Mouse (Mus musculus) heart, embryonic 16.5 days (tissue): ENCODE results near the gene Best2. TPM values are rescaled to one million over a fixed set of nuclear protein-coding genes. Genes with fewer than 3 reads are reported as not detected.

Source experiments
- ATAC-seq: fragments of 200-750 bp; cut with Nextera tagmentation; replicated peaks from 2 replicates; pipeline ENCODE4 v1.8.0; 2017; ENCODE audit warnings: moderate number of reproducible peaks; ENCODE audit not compliant: insufficient read depth, low FRiP score; ENCODE audit errors: extremely low read depth
- H3K27ac ChIP-seq: fragments of 300-500 bp; sonication (generic); 2 replicates; pipeline ENCODE4 v1.5.1; 2014; ENCODE audit warnings: mild to moderate bottlenecking, low read length, control low read depth, moderate library complexity
- H3K27me3 ChIP-seq: fragments of 300-500 bp; sonication (generic); 2 replicates; pipeline ENCODE4 v1.6.1; 2014; ENCODE audit warnings: low read length, mixed read lengths; ENCODE audit not compliant: control insufficient read depth, insufficient read depth
- H3K36me3 ChIP-seq: fragments of 300-500 bp; sonication (generic); 2 replicates; pipeline ENCODE4 v1.6.1; 2014; ENCODE audit not compliant: control insufficient read depth, insufficient read depth
- H3K4me1 ChIP-seq: fragments of 300-500 bp; sonication (generic); 2 replicates; pipeline ENCODE4 v1.6.1; 2014; ENCODE audit warnings: low read length, mixed read lengths; ENCODE audit not compliant: control insufficient read depth, insufficient read depth
- H3K4me2 ChIP-seq: fragments of 300-500 bp; sonication (generic); 2 replicates; pipeline ENCODE4 v1.6.1; 2014; ENCODE audit warnings: low read depth, mild to moderate bottlenecking, control low read depth, low read length
- H3K4me3 ChIP-seq: fragments of 300-500 bp; sonication (generic); 2 replicates; pipeline ENCODE4 v1.5.1; 2014; ENCODE audit warnings: mild to moderate bottlenecking, control low read depth, low read length
- H3K9ac ChIP-seq: fragments of 300-500 bp; sonication (generic); 2 replicates; pipeline ENCODE4 v1.6.1; 2014; ENCODE audit warnings: low read length, control low read depth
- H3K9me3 ChIP-seq: fragments of 300-500 bp; sonication (generic); replicated peaks from 2 replicates; pipeline ENCODE4 v1.6.1; 2016; ENCODE audit warnings: low read length; ENCODE audit not compliant: control insufficient read depth
- WGBS: fragments of 180-500 bp; shearing (Covaris S2); extraction: QIAGEN DNeasy Blood & Tissue Kit; methylation state at CpG from one replicate; pipeline ENCODE4 v1.1.7; 2014; 5-methylcytosine and 5-hydroxymethylcytosine counted together
- polyA plus RNA-seq: library from polyadenylated mRNA; unstranded; fragments of >200 nt; fragmentation: Nextera tagmentation; extraction: Ambion mirVana; gene quantifications from 2 replicates; pipeline ENCODE4 v1.2.1, GENCODE M21; 2015

Gene Best2
- polyA plus RNA-seq, 1 experiment from 2014 or later: not detected

DNA sequence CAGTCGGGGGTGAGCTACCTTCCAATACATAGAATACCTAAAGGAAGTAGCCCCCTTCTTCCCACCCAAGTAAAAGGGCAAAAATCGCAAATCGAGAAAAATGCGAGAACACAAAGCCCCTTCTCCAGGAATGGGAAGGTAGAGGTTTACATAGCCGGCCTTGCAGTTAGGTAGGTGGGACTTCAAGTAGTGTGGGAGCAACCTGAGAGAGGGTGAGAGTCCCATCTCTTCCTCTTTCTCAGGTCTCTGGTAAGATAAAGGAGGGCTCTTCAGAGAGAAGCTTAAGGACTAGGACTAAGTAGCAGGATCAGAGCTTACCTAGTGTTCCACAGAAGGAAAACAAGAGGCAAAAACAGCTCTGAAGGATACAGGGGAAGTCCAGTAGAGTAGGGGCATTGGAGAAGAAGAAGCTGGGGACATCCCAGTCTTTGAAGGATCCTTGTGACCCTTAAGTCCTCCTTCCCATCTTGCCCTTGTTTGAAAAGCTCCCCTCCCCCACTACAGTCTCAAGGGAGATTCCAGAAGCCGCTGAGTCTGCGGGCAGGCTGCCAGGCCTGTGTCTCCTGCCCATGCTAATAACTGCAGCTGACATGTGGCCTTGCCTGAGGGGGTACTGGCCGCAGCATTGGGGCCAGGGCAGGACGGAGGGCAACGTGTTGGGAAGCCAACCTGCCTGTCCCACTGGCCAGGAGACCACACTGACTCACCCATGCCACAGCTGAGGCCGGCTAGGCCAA, 33.5 kb downstream of the Best2 start:
- H3K9me3 ChIP-seq: no peaks in the 10 kb centered on the region
- peak overlapping the region; percentile 73 for H3K9ac ChIP-seq
- WGBS: 26% methylated on average over 11 of the region's 11 CpGs
- peak overlapping the region; percentile 80 for H3K27ac ChIP-seq
- no peaks in the 10 kb centered on the region for H3K36me3 ChIP-seq
- ATAC-seq: no peak
- H3K4me1 ChIP-seq: peaks cover 60% of the 10 kb centered on the region
- peak overlapping the region; percentile 97 for H3K4me2 ChIP-seq
- H3K27me3 ChIP-seq: no peaks in the 10 kb centered on the region
- peak overlapping the region; percentile 73; the same call in 1 of the 2 replicates for H3K4me3 ChIP-seq

DNA sequence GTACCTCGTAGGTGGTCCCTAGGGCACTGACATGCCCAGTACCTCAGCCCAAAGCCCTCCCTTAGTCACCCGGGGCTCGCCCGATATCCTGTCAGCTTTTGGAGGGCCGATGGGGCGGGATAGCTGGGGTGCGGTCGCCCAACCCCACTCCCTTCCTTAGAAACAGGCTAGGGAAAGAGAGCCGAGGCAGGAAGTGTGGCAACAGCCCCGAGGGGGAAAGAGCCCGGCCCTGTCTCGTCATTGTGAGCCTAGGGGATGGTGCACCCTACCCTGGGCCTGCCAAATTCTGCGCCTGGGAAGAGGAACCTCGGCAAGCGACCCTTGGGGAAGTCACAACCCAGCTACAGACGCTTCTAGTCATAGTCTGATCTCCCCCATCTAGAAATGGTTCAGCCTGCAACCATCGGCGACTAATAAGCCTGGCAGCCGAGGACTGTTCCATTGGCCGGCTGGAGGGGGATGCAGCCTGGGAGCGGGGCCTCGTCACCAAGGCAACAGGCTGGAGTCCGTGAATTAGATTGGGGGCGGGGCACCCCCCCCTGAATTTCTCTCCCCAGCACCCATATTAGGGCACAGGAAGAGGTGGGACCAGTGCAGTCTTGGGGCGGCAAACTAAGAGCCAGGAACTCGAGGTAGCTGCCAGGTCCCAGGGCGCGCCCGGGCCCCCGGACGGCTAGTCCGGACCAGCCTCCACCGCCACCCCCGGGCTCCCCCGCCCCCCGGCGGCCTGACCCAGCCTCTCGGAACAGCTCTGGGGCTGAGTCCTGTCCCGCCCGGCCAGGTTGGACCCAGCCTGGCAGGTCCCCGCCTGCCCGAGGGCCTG, 34.5 kb downstream of the Best2 start:
- H3K9ac ChIP-seq: peak overlapping the region; percentile 73
- H3K36me3 ChIP-seq: no peaks in the 10 kb centered on the region
- peak; percentile 18 for ATAC-seq
- H3K27ac ChIP-seq: peak overlapping the region; percentile 94
- H3K4me1 ChIP-seq: peaks cover 54% of the 10 kb centered on the region
- H3K9me3 ChIP-seq: no peaks in the 10 kb centered on the region
- WGBS: 3% methylated on average over 42 of the region's 42 CpGs
- H3K4me2 ChIP-seq: peak overlapping the region; percentile 97
- H3K4me3 ChIP-seq: peak overlapping the region; percentile 73
- H3K27me3 ChIP-seq: no peaks in the 10 kb centered on the region

DNA sequence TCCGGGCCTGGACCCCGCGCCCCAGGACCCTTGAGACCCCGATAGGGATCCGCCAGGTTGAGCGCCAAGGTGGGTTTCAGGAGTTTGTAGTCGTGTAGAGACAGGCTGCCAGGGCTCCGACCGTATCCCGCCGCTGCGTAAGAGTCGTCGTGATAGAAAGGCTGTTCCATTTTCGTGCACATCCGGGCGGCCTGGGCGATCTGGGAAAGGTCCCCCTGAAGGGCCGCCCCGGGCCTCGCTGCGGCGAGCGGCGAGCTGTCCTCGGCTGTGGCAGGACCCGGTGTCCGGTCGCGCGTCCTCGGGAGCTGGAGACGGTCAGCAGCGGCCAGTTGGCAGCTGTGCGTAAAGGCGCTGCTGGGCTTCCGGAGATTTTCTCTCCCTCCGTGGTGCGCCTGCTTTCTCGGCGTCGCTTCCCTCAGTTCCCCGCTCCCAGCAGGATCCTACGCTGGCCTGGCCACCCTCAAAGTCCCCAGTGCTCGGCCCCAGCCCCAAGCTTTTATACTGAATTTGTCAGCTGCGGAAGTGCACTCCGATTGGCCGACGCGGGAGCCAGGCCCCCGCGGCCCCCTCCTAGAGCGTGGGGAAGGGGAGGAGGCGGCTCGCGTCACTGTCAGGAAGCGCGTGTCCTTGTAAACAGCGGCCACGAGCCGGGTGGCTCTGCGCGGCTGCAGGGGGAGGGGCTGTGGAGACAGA, 35.9 kb downstream of the Best2 start, which contains the start of gene Junb:
Gene Junb, minus strand, starts transcription at position 471 of the 693 bp plus-strand sequence.
- H3K36me3 ChIP-seq: peaks cover 7% of the 10 kb centered on the region; the same call in 1 of the 2 replicates
- H3K9ac ChIP-seq: peak within 1 kb of the TSS; percentile 90
- peak within 1 kb of the TSS; percentile 94 for H3K27ac ChIP-seq
- no peaks in the 10 kb centered on the region for H3K9me3 ChIP-seq
- peak within 1 kb of the TSS; percentile 73 for H3K4me3 ChIP-seq
- H3K4me2 ChIP-seq: peak within 1 kb of the TSS; percentile 97
- H3K4me1 ChIP-seq: peaks cover 48% of the 10 kb centered on the region
- ATAC-seq: peak; percentile 58
- H3K27me3 ChIP-seq: no peaks in the 10 kb centered on the region
- WGBS: 1% methylated on average over 63 of the region's 63 CpGs

DNA sequence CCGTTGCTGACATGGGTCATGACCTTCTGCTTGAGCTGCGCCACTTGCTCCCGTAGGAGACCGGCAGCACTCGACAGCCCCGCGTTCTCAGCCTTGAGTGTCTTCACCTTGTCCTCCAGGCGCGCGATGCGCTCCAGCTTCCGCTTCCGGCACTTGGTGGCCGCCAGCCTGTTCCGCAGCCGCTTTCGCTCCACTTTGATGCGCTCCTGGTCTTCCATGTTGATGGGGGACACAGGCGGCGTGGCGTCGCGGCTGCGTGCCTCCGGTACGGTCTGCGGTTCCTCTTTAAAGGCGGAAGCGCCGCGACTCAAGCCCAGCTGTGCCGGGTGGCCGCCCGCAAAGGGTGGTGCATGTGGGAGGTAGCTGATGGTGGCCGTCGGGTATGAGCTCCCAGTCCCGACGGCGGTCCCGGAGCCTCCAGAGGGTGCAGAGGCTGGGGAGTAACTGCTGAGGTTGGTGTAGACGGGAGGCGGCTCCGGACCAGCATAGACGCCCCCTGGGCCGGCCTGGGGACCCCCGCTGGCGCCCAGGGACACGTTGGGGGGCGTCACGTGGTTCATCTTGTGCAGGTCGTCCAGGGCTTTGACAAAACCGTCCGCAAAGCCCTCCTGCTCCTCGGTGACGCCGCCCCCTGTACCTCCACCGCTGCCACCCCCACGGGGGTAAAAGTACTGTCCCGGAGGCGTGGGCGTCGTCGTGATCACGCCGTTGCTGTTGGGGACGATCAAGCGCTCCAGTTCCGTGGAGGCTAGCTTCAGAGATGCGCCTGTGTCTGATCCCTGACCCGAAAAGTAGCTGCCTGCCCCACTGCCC, 36.7 kb downstream of the Best2 start:
- H3K27me3 ChIP-seq: no peaks in the 10 kb centered on the region
- H3K9me3 ChIP-seq: no peaks in the 10 kb centered on the region
- peaks cover 7% of the 10 kb centered on the region for H3K36me3 ChIP-seq
- peak overlapping the region; percentile 94 for H3K27ac ChIP-seq
- under 1% methylated on average over 69 of the region's 70 CpGs for WGBS
- H3K4me3 ChIP-seq: peak overlapping the region; percentile 73
- peak overlapping the region; percentile 90 for H3K9ac ChIP-seq
- ATAC-seq: no peak
- H3K4me2 ChIP-seq: peak overlapping the region; percentile 97
- H3K4me1 ChIP-seq: peaks cover 48% of the 10 kb centered on the region

DNA sequence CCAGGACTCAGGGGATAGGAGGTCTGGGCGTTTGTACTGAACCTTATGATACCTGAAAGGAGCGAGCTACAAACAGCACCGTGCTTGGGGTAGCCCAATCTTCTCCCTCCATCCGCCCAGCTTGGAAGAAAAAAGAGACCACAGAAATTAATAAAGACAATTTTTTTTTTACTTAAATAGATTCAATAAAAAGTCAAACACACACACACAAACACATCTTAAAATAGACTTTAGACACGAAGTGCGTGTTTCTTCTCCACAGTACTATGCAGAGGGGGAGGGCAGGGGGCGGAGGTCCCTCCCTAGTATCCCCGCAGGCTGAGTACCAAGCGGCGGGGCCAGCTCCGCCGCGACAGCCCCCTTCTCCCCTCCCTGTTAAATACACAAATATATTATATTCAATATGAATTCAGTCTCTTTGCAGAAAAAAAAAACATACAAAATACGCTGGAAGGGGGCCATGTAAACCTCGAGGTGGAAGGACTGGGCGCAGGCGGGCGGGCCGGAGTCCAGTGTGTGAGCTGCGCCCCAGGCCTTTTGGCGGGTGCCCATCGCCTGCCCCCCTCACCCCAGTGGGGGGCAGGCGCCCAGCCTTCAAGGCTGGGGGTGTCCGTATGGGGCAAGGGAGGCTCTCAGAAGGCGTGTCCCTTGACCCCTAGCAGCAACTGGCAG, 37.4 kb downstream of the Best2 start:
- Histone ChIP-seq H3K9me3 (no peaks in the 10 kb centered on the region), H3K27ac (peak overlapping the region; percentile 94), H3K9ac (peak overlapping the region; percentile 90), H3K4me3 (peak overlapping the region; percentile 73), H3K36me3 (peaks cover 7% of the 10 kb centered on the region), H3K4me2 (peak overlapping the region; percentile 97), H3K27me3 (no peaks in the 10 kb centered on the region), H3K4me1 (peaks cover 44% of the 10 kb centered on the region)
- no peak for ATAC-seq
- 3% methylated on average over 25 of the region's 25 CpGs for WGBS

GRCm38 (mm10) chr8:84976031-84976762, 38.1 kb downstream of the Best2 start:
- Histone ChIP-seq H3K9me3 (no peaks in the 10 kb centered on the region), H3K9ac (peak overlapping the region; percentile 90), H3K4me3 (peak overlapping the region; percentile 73), H3K27me3 (no peaks in the 10 kb centered on the region), H3K27ac (peak overlapping the region; percentile 94), H3K36me3 (peaks cover 14% of the 10 kb centered on the region), H3K4me1 (peaks cover 41% of the 10 kb centered on the region), H3K4me2 (peak overlapping the region; percentile 97)
- peak; percentile 81 for ATAC-seq
- under 1% methylated on average over 58 of the region's 61 CpGs for WGBS

DNA sequence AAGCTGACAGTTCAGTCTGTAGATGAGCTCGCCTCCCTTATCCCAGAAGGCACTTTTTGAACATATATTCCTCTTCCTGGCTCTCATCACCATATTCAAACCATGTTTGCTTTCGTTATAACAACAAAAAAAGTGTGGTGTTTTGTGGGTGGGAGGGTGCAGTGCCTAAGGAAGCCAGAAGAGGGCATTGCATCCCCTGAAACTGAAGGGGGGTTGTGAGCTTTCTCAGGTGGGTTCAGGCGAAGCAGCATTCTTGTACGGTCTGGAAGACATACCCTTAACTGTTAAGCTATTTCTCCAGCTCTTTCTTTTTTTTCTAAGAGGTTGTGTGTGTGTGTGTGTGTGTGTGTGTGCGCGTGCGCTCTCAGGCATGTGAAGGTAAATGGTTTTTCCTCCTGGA, 38.9 kb downstream of the Best2 start:
- no peaks in the 10 kb centered on the region for H3K27me3 ChIP-seq
- no peak for ATAC-seq
- no peak overlapping the region for H3K4me3 ChIP-seq
- no peaks in the 10 kb centered on the region for H3K9me3 ChIP-seq
- H3K36me3 ChIP-seq: peaks cover 16% of the 10 kb centered on the region
- peak overlapping the region; percentile 97; the same call in 1 of the 2 replicates for H3K4me2 ChIP-seq
- 36% methylated on average over 7 of the region's 7 CpGs for WGBS
- H3K27ac ChIP-seq: peak overlapping the region; percentile 94
- H3K4me1 ChIP-seq: peaks cover 41% of the 10 kb centered on the region
- H3K9ac ChIP-seq: no peak overlapping the region
